Mouse (Mus musculus) c-Kit-negative CD71-positive TER-119-positive erythroid progenitor cells, embryonic 14.5 days (primary cell): Measurements from ENCODE around the gene Olfr1234.

Experiments used
- DNase-seq: peaks from one replicate; pipeline ENCODE4 v3.0.0-alpha.2; 2013; ENCODE audit warnings: low read depth, low spot score

The Olfr1234 gene

DNA sequence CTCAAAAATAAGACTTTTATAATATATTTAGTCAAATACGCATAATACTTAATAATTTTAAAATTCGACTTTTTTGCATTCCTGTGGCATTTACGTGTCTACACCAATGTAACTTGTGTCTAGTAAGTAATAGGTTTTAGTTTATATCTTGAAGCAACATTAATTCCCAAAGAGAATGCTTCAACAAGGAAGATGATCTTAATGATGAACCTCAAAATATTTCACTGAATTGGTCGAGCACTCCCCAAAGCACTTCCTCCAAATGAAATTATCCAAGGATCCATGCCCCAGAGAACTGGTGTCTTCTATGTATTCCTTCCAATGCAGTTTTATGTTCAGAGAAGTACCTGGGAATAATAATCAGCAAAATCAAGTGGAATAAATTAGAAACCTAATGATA lies at the start of gene Olfr1234:
Olfr1234 (minus strand) TSS at position 101 of the 400 bp plus-strand sequence.
- DNase-seq: no peak

DNA sequence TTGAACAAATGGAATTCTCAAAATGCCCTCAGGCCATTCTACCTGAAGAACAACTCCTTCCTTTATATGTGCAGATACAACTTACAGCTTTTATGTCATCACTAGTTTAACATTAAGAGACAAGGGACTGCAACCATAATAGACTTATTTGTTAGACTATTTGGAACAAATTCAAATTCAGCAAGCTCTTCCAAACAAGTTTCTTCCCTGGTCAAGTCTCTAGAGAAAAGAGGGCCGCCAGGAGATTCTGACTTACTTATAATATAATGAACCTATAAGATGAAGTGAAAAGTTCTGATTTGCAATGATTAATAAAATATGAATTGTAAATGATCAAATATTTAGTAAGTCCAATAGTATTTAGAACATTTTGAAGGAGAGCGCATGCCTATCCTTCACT lies 44.9 kb upstream of the Olfr1234 start, which contains the start of gene Olfr1238:
Olfr1238 (minus strand) TSS at position 101 of the 400 bp plus-strand sequence.
- DNase-seq: no peak

DNA sequence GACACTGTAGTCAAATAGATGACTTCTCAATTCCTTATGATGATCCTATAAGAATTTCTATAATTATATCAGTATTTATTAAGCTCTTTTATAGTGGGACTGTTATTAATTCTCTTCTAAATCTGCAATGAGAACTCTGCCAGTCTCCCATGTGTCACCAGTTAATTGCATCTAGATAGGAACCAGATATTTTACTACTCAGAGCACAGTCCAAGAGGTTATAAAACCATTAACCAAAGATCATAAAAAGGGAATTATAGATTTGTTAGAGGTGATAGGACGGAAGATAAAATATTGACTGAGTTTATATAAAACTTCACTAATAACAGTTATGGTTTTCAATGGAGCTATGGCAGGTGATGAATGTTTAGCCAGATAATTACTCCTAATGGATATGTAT lies 36.2 kb upstream of the Olfr1234 start:
- DNase-seq: no peak

DNA sequence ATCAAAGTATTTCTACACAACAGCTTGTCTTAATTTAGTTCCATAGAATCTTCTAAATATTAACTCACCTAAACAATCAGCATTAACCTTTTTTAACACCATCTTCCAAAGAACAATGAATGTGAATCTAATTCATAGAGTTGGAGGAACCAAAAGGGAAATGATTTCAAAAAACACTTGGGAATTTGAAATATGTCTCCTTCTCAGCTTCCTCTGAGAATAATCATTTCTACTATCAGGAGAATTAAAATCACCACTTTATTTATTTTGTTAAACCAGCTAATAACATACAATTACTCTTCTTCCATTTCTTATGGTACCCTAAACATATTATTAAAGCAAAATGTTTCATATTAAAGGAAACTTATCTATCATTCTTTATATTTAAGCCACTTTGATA lies 22.4 kb downstream of the Olfr1234 start, which contains the start of gene Olfr1233:
Olfr1233 (minus strand) TSS at position 101 of the 400 bp plus-strand sequence.
- no peak for DNase-seq

DNA sequence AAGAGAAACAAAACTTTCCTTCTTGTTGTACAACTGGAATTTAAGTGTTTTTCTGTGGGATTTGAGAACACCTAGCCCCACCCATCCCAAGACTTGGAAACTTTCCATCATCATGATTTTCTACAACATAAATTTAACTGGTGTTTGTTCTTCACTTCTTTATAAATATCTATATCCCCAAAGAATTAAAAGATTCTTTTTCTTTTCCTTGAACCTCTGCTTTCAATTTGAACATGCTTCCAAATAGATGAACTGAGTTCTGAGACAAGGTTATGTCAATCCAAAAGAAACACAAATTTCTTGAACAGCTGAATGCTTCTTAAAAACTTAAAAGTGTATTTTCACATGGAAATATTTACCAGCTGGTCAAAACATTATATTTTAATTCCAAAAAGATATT lies 35.1 kb downstream of the Olfr1234 start, which contains the start of gene Olfr1232:
Olfr1232 (minus strand) TSS at position 101 of the 400 bp plus-strand sequence.
- no peak for DNase-seq
